Mouse (Mus musculus) limb, embryonic 15.5 days (tissue): ENCODE results near the gene Napepld. TPM values are rescaled to one million over a fixed set of nuclear protein-coding genes. Genes with fewer than 3 reads are reported as not detected.

Source experiments
- ATAC-seq: fragments of 200-750 bp; cut with Nextera tagmentation; 2 replicates; pipeline ENCODE4 v1.8.0; 2017; ENCODE audit warnings: low read depth, moderate TSS enrichment; ENCODE audit not compliant: insufficient number of reproducible peaks, low FRiP score, low TSS enrichment
- H3K27ac ChIP-seq: fragments of 300-500 bp; sonication (generic); 2 replicates; pipeline ENCODE4 v1.5.1; 2015; ENCODE audit warnings: moderate library complexity, mild to moderate bottlenecking, inconsistent platforms
- H3K27me3 ChIP-seq: fragments of 300-500 bp; sonication (generic); 2 replicates; pipeline ENCODE4 v1.6.1; 2015; ENCODE audit warnings: inconsistent platforms
- H3K36me3 ChIP-seq: fragments of 300-500 bp; sonication (generic); 2 replicates; pipeline ENCODE4 v1.6.1; 2015; ENCODE audit warnings: inconsistent platforms
- H3K4me1 ChIP-seq: fragments of 300-500 bp; sonication (generic); 2 replicates; pipeline ENCODE4 v1.6.1; 2015; ENCODE audit warnings: inconsistent platforms
- H3K4me2 ChIP-seq: fragments of 300-500 bp; sonication (generic); 2 replicates; pipeline ENCODE4 v1.6.1; 2015; ENCODE audit warnings: mild to moderate bottlenecking, inconsistent platforms
- H3K4me3 ChIP-seq: fragments of 300-500 bp; sonication (generic); 2 replicates; pipeline ENCODE4 v1.5.1; 2015; ENCODE audit warnings: mild to moderate bottlenecking, inconsistent platforms
- H3K9ac ChIP-seq: fragments of 300-500 bp; sonication (generic); 2 replicates; pipeline ENCODE4 v1.6.1; 2015; ENCODE audit warnings: inconsistent platforms
- H3K9me3 ChIP-seq: fragments of 300-500 bp; sonication (generic); 2 replicates; pipeline ENCODE4 v1.6.1; 2016; ENCODE audit warnings: inconsistent platforms
- WGBS: fragments of 180-500 bp; shearing (Covaris S2); methylation state at CpG from one replicate; pipeline ENCODE4 v1.1.7; 2015; 5-methylcytosine and 5-hydroxymethylcytosine counted together
- polyA plus RNA-seq: library from polyadenylated mRNA; unstranded; fragments of >200 nt; fragmentation: Nextera tagmentation; extraction: Ambion mirVana; gene quantifications from 2 replicates; pipeline ENCODE4 v1.2.1, GENCODE M21; 2015

Gene Napepld
- polyA plus RNA-seq, 1 experiment from 2014 or later, result 2.0 TPM

DNA sequence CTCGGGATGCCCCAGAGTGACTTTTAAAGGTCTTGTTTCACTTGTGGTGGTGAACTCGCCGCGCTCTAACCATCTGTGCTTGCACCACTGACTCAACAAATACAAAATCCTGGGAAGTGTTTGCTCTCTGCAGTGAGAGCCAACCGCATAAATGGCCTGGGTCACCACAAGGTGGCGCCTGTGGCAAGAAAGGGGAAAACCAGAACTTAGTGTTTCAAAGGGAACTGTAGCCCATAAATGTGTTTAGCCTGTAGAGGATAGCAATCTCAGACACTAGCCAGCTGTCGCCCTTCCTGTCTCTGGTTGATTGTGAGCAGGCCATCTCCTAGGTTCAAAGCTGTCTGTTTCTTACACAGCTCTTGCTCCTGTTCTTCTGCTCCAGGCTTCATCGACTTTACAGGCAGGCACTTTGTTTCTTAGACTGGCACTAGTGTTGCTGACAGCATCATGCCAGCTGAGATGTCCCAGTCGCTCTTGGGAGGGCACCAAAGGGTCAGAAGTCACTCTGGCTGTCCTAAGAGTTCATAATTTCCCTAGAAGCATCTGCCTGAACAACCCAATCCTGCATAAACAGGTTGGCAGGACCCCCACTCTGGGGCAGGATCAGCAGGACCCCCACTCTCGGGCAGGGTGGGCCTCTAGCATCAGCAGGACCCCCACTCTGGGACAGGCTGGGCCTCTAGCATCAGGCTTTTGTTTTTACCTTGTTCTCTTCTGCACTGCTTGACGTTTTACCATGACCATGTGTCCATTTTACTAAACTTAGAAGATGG is 42.4 kb downstream of the Napepld start:
- H3K4me3 ChIP-seq, result no peak overlapping the region
- no peak overlapping the region for H3K9ac ChIP-seq
- H3K27ac ChIP-seq, result no peak overlapping the region
- no peaks in the 10 kb centered on the region for H3K9me3 ChIP-seq
- no peaks in the 10 kb centered on the region for H3K27me3 ChIP-seq
- peaks cover 41% of the 10 kb centered on the region for H3K36me3 ChIP-seq
- ATAC-seq, result no peak
- 52% methylated on average over 11 of the region's 11 CpGs for WGBS
- no peaks in the 10 kb centered on the region for H3K4me1 ChIP-seq
- H3K4me2 ChIP-seq, result no peak overlapping the region

DNA sequence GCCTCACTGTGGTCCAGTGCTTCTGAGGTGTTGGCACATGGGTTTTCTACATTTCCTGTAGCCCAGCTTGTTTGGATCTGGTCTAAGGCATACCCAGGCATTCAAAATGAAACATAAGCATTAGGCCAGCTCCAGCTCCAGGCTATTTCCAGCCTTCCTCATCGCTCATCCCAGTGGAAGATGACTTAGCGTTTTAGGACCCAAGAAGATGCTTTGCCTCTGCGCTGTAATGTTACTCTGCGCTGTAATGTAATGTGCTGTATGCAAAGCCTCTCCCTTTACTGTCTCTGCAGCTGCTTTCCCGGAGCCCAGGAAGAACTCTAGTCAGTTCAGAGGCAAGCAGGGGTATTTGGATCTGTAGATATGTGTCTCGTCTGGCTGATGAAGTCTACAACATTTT is 43.2 kb downstream of the Napepld start:
- Histone ChIP-seq H3K4me3 (no peak overlapping the region), H3K9ac (no peak overlapping the region), H3K4me2 (no peak overlapping the region), H3K36me3 (peaks cover 48% of the 10 kb centered on the region), H3K27ac (no peak overlapping the region), H3K4me1 (no peaks in the 10 kb centered on the region), H3K27me3 (no peaks in the 10 kb centered on the region), H3K9me3 (no peaks in the 10 kb centered on the region)
- ATAC-seq, result no peak
- 92% methylated on average over 6 of the region's 6 CpGs for WGBS

DNA sequence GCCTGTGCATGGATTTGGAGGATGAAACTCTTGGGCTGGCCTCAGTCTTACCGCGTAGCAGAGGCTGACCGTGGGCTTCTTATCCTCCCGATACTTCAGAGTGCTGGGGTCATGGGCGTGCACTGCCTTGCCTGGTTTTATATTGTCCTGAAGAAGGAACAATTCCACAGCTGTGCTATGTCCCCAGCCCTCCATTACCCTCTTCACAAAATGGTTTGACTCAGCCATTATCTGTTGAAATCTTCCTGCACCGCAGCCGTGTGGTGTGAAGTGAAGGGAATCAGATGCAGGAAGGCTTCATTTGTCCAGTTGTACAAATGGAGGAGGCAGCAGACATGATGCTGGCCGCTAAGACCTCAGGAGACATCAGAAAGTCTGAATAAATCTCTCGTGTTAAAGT is 44.3 kb downstream of the Napepld start:
- H3K4me2 ChIP-seq, result no peak overlapping the region
- 93% methylated on average over 9 of the region's 9 CpGs for WGBS
- no peaks in the 10 kb centered on the region for H3K9me3 ChIP-seq
- H3K27ac ChIP-seq, result no peak overlapping the region
- peaks cover 52% of the 10 kb centered on the region for H3K36me3 ChIP-seq
- H3K9ac ChIP-seq, result no peak overlapping the region
- H3K4me1 ChIP-seq, result no peaks in the 10 kb centered on the region
- H3K4me3 ChIP-seq, result no peak overlapping the region
- no peaks in the 10 kb centered on the region for H3K27me3 ChIP-seq
- no peak for ATAC-seq

DNA sequence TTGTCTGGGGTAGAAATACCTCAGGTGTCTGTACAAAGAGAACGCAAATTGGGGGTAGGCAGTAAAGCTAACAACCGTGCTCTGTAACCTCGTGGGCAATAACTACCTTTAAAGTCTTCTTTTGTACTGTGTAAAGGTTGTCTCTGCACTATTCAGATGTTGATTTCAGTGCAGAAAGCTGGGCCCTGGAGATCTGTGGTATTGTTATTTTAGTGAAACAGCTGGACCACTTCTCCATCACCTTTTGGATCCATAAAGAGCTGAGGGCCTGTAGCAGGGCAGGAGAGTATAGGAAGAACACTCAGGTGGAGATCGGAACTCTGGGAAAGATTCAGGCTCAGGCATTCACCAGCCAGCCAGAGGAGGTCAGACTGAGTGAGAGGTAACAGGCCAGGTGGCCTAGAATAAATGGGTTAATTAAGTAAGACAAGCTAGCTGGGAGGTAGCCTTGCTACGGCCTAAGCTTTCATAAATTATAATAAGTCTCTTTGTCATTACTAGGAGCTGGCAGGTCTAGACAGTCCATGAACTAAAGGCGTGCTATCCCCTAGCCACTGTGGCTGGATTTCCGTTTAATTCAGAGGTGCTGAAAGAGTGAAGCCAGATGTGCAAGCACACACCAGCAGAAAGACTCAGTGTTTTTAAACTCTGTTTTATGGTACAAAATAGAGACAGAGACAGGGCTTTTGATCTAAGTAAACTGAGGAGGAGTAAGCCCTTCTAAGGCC is 49.1 kb downstream of the Napepld start:
- H3K27me3 ChIP-seq, result no peaks in the 10 kb centered on the region
- H3K36me3 ChIP-seq, result peaks cover 60% of the 10 kb centered on the region
- H3K4me2 ChIP-seq, result no peak overlapping the region
- no peak overlapping the region for H3K4me3 ChIP-seq
- no peak for ATAC-seq
- H3K27ac ChIP-seq, result no peak overlapping the region
- no peaks in the 10 kb centered on the region for H3K9me3 ChIP-seq
- peaks cover 7% of the 10 kb centered on the region; the same call in 1 of the 2 replicates for H3K4me1 ChIP-seq
- 63% methylated on average over 7 of the region's 7 CpGs for WGBS
- H3K9ac ChIP-seq, result no peak overlapping the region

DNA sequence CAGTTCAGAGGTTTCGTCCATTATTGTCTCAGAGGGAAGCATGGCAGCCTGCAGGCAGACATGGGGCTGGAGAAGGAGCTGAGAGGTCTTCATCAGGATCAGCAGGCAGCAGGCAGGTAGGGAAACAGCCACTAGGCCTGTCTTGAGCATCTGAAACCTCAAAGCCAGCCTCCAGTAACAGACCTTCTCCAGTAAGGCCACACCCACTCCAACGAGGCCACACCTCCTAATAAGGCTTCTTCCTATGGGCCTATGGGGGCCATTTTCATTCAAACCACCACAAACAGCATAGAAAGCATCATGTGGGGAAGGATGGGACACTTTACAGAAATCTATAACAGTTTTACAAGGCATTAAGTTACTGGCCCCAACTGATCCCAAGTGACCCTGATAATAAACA is 50.5 kb downstream of the Napepld start:
- peaks cover 56% of the 10 kb centered on the region for H3K36me3 ChIP-seq
- WGBS, result 72% methylated on average over 2 of the region's 2 CpGs

DNA sequence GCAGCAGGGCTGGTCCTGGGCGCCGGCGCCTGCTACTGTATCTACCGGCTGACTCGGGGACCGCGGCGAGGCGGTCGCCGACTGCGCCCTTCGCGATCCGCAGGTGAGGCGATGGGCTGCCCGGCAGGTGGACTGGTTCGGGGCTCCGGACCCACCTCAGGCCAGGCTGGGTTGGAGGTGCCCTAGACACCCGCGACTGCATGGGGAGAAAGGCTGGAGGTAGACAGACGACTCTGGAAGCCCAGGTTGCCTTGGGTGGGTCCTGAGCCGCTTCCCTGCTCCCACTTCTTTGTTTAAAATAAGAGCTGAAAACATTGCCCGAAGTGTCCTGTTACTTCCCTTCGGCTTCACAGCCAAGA is 55.1 kb downstream of the Napepld start:
- ATAC-seq, result peak; percentile 35
- Histone ChIP-seq H3K4me1 (peaks cover 22% of the 10 kb centered on the region), H3K9me3 (no peaks in the 10 kb centered on the region), H3K27me3 (peaks cover 4% of the 10 kb centered on the region; the same call in 1 of the 2 replicates), H3K36me3 (peaks cover 29% of the 10 kb centered on the region), H3K9ac (peak overlapping the region; percentile 69), H3K4me3 (peak overlapping the region; percentile 80), H3K4me2 (peak overlapping the region; percentile 75), H3K27ac (peak overlapping the region; percentile 86)
- WGBS, result under 1% methylated on average over 25 of the region's 25 CpGs

More for the DNA sequence above, 50.5 kb downstream of the Napepld start:
- no peaks in the 10 kb centered on the region for H3K9me3 ChIP-seq
- ATAC-seq, result no peak
- H3K9ac ChIP-seq, result no peak overlapping the region
- no peaks in the 10 kb centered on the region for H3K27me3 ChIP-seq
- H3K27ac ChIP-seq, result no peak overlapping the region
- H3K4me1 ChIP-seq, result peaks cover 15% of the 10 kb centered on the region
- no peak overlapping the region for H3K4me2 ChIP-seq
- no peak overlapping the region for H3K4me3 ChIP-seq

DNA sequence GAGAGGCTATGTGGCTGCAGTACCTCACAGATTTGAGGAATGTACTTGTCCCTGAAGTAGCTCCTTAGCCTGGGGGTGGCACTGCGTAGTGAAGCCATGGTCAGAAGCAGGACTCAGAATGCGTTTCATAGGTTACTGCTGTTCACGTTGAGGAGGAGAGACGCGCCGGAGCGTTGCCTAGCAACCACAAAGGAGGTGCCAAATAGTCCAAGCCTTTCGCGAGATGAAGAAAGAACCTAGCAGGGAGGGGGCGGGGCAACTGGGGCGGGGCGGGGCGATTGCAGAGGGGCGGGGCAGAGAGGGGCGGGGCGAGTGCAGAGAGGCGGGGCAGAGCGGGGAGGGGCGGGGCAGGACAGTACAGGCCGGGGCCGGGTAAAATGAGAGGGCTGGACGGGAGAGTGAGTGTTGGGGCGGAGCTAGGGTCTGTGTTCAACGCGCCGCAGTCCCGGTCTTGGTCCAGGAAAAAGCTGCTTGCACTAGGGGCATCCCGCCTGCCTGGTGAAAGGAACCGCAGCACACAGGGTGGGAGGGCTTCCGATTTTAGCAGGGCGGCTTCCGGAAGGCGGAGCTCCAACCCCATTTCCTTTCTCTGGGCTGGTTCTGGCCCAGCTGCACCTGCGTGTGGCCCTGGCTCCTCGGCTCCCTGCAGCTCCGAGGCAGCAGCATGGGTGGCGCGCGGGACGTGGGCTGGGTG is 55.6 kb downstream of the Napepld start, which contains the start of the genes Fbxl13 and Armc10:
Gene Fbxl13 (minus strand): TSS at position 196 of the 694 bp plus-strand sequence.
Gene Armc10 (plus strand): TSS at position 375 of the 694 bp plus-strand sequence.
- Histone ChIP-seq H3K9ac (peak within 1 kb of the TSS; percentile 69), H3K4me2 (peak within 1 kb of the TSS; percentile 75), H3K4me3 (peak within 1 kb of the TSS; percentile 80), H3K4me1 (peaks cover 20% of the 10 kb centered on the region), H3K36me3 (peaks cover 24% of the 10 kb centered on the region), H3K27ac (peak within 1 kb of the TSS; percentile 86), H3K27me3 (peaks cover 4% of the 10 kb centered on the region; the same call in 1 of the 2 replicates), H3K9me3 (no peaks in the 10 kb centered on the region)
- WGBS, result 0% methylated on average over 39 of the region's 40 CpGs
- peak; percentile 93 for ATAC-seq

DNA sequence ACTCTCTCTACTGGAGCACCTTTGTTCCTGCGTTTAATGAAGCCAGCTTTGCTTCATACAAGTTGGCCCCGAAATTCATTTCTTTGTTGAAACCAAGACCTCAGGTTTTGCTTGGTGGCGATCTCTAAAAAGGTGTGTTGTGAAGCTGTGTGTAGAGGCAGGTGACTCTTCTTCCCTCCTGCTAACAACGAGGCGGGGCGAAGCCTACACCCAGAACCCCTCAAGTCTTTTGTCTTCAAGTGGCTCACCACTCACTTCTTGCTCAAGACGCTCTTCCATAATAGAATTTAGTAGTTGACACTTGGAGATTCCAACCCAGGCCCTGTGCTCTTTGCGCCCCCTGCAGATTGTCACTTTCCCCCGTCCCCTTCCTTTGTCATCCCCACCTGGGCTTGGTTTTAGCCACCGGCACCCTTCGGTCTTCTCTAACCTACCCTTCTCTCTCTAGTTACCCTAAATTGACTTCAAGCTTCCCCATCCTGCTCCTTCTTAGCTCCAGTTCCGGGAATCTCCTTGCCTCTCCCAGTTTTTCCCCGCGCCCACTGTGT is 56.2 kb downstream of the Napepld start:
- H3K4me1 ChIP-seq, result peaks cover 22% of the 10 kb centered on the region
- 8% methylated on average over 14 of the region's 14 CpGs for WGBS
- H3K27me3 ChIP-seq, result peaks cover 4% of the 10 kb centered on the region; the same call in 1 of the 2 replicates
- no peaks in the 10 kb centered on the region for H3K9me3 ChIP-seq
- no peak for ATAC-seq
- peak overlapping the region; percentile 75 for H3K4me2 ChIP-seq
- H3K4me3 ChIP-seq, result peak overlapping the region; percentile 80
- H3K36me3 ChIP-seq, result peaks cover 19% of the 10 kb centered on the region
- no peak overlapping the region for H3K9ac ChIP-seq
- H3K27ac ChIP-seq, result 0 out of 2 replicates have a peak overlapping the region, but pooled peaks have one; percentile 33

DNA sequence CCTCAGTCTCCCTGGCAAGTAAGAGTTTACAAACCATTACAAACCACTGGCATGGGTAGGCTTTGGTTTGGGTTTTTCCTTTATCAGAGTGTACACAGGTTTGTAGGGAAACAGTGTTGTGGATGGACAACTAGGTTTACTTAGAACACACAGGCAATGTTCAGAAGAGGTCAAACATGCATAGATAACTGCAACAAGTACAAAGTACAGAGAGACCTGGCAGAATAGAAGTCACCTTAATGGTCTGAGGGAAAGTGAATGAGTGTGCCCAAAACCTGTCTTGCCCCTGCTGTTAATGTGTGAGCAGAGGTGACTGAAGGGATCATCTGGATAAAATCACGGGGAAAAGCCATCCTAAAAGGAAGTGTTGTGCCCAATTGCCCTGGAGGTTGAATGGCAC is 57.6 kb downstream of the Napepld start:
- Histone ChIP-seq H3K9me3 (no peaks in the 10 kb centered on the region), H3K4me3 (no peak overlapping the region), H3K9ac (no peak overlapping the region), H3K4me1 (peaks cover 25% of the 10 kb centered on the region), H3K36me3 (peaks cover 5% of the 10 kb centered on the region), H3K4me2 (no peak overlapping the region), H3K27ac (no peak overlapping the region), H3K27me3 (peaks cover 4% of the 10 kb centered on the region; the same call in 1 of the 2 replicates)
- 17% methylated on average over 1 of the region's 1 CpGs for WGBS
- no peak for ATAC-seq

DNA sequence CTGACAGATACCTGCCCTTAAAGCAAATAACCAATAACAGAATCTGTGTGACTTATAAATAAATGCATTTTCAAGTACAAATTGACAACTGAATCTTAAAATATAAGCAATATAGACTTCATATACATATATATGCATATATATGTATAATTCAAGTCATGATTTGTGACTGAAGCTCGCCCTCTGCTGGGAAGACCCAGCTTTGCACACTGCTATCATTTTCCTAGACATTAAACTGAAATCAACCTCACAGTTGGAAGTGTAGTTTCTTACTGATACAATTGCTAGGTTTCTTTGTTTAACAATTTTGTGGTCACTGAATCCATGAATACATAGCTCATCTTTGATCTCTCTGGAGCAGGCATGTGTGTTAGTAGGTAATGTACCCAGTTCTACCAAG is 60.2 kb downstream of the Napepld start:
- no peaks in the 10 kb centered on the region for H3K9me3 ChIP-seq
- no peak overlapping the region for H3K27ac ChIP-seq
- no peaks in the 10 kb centered on the region for H3K36me3 ChIP-seq
- no peak overlapping the region for H3K9ac ChIP-seq
- no peak for ATAC-seq
- peaks cover 13% of the 10 kb centered on the region for H3K4me1 ChIP-seq
- 8% methylated on average over 1 of the region's 1 CpGs for WGBS
- no peak overlapping the region for H3K4me2 ChIP-seq
- peaks cover 4% of the 10 kb centered on the region; the same call in 1 of the 2 replicates for H3K27me3 ChIP-seq
- no peak overlapping the region for H3K4me3 ChIP-seq

DNA sequence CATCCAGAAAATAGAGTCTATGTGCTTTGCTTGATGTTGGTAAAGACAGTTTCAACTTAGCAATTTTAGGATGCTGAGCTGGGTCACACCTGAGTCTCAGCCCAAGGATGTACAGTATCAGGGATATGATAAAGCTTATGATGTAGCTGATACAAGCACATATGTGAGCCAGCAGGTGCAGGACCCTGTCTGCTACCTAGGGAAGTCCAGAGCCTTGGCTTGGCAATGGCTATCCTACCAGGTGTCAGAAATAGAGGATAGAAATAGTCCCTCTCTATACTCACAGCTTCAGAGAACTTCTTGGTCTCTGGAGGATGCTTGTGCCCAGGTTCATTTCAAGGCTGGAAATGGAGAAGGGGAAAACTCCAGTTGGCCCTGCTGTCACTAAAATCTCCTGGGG is 75.3 kb downstream of the Napepld start:
- ATAC-seq, result no peak
- H3K9me3 ChIP-seq, result no peaks in the 10 kb centered on the region

More for the DNA sequence above, 75.3 kb downstream of the Napepld start:
- H3K9ac ChIP-seq, result no peak overlapping the region
- no peak overlapping the region for H3K4me2 ChIP-seq
- H3K27me3 ChIP-seq, result no peaks in the 10 kb centered on the region
- H3K4me3 ChIP-seq, result no peak overlapping the region
- no peaks in the 10 kb centered on the region for H3K4me1 ChIP-seq
- H3K36me3 ChIP-seq, result no peaks in the 10 kb centered on the region
- H3K27ac ChIP-seq, result no peak overlapping the region
